Mouse (Mus musculus) midbrain, embryonic 16.5 days (tissue): ENCODE measurements around the gene 1700017B05Rik. TPM values are rescaled to one million over a fixed set of nuclear protein-coding genes. Genes with fewer than 3 reads are reported as not detected.

ENCODE experiments used
- ATAC-seq: fragments of 200-750 bp; cut with Nextera tagmentation; 2 replicates; pipeline ENCODE4 v1.8.0; 2017; ENCODE audit warnings: moderate TSS enrichment
- H3K27ac ChIP-seq: fragments of 300-500 bp; sonication (generic); 2 replicates; pipeline ENCODE4 v1.5.1; 2014; ENCODE audit warnings: mild to moderate bottlenecking, low read length, mixed read lengths
- H3K27me3 ChIP-seq: fragments of 300-500 bp; sonication (generic); 2 replicates; pipeline ENCODE4 v1.6.1; 2014; ENCODE audit warnings: low read depth, low read length, mixed read lengths; ENCODE audit not compliant: control insufficient read depth, insufficient read depth
- H3K36me3 ChIP-seq: fragments of 300-500 bp; sonication (generic); 2 replicates; pipeline ENCODE4 v1.6.1; 2014; ENCODE audit warnings: mild to moderate bottlenecking, low read length, moderate library complexity, mixed read lengths; ENCODE audit not compliant: control insufficient read depth, insufficient read depth
- H3K4me1 ChIP-seq: fragments of 300-500 bp; sonication (generic); 2 replicates; pipeline ENCODE4 v1.6.1; 2014; ENCODE audit warnings: mild to moderate bottlenecking, low read length, mixed read lengths; ENCODE audit not compliant: control insufficient read depth, insufficient read depth
- H3K4me2 ChIP-seq: fragments of 300-500 bp; sonication (generic); 2 replicates; pipeline ENCODE4 v1.6.1; 2014; ENCODE audit warnings: mild to moderate bottlenecking, low read length, mixed read lengths
- H3K4me3 ChIP-seq: fragments of 300-500 bp; sonication (generic); 2 replicates; pipeline ENCODE4 v1.5.1; 2014; ENCODE audit warnings: low read depth, mild to moderate bottlenecking, low read length, moderate library complexity, mixed read lengths
- H3K9ac ChIP-seq: fragments of 300-500 bp; sonication (generic); 2 replicates; pipeline ENCODE4 v1.6.1; 2014; ENCODE audit warnings: low read depth, low read length, mixed read lengths
- H3K9me3 ChIP-seq: fragments of 300-500 bp; sonication (generic); replicated peaks from 2 replicates; pipeline ENCODE4 v1.6.1; 2014; ENCODE audit warnings: mild to moderate bottlenecking, low read length, mixed read lengths; ENCODE audit not compliant: control insufficient read depth, poor library complexity, severe bottlenecking
- WGBS: fragments of 180-500 bp; shearing (Covaris S2); extraction: QIAGEN DNeasy Blood & Tissue Kit; methylation state at CpG from one replicate; pipeline ENCODE4 v1.1.7; 2014; 5-methylcytosine and 5-hydroxymethylcytosine counted together
- polyA plus RNA-seq: library from polyadenylated mRNA; unstranded; fragments of >200 nt; fragmentation: Nextera tagmentation; extraction: Ambion mirVana; gene quantifications from 2 replicates; pipeline ENCODE4 v1.2.1, GENCODE M21; 2015

Gene 1700017B05Rik
- polyA plus RNA-seq, 1 experiment from 2014 or later: 4.2 TPM

DNA sequence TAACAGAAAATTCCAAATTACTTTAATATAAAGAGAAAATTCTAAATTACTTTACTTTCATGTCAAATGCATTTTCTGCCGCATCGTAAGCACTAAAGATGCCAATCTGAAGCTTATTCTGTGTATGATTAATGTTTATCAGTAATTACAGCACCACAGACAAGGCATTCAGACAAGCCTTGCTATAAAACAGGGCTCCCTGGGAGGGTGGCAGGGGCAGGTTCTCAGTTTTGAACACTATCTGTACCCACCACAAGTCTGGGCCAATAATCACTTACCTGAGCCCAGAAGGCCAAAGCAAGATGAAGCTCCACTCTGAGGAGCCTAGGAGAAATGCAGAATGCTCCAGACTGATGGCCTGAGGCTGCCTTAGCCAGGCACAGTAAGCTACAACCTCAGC is 35.5 kb upstream of the 1700017B05Rik start:
- no peaks in the 10 kb centered on the region for H3K36me3 ChIP-seq
- no peak overlapping the region for H3K4me2 ChIP-seq
- H3K9me3 ChIP-seq: no peaks in the 10 kb centered on the region
- WGBS: 94% methylated on average over 2 of the region's 2 CpGs
- H3K4me1 ChIP-seq: no peaks in the 10 kb centered on the region
- no peak overlapping the region for H3K4me3 ChIP-seq
- no peak for ATAC-seq
- no peak overlapping the region for H3K27ac ChIP-seq
- H3K27me3 ChIP-seq: no peaks in the 10 kb centered on the region
- no peak overlapping the region for H3K9ac ChIP-seq

DNA sequence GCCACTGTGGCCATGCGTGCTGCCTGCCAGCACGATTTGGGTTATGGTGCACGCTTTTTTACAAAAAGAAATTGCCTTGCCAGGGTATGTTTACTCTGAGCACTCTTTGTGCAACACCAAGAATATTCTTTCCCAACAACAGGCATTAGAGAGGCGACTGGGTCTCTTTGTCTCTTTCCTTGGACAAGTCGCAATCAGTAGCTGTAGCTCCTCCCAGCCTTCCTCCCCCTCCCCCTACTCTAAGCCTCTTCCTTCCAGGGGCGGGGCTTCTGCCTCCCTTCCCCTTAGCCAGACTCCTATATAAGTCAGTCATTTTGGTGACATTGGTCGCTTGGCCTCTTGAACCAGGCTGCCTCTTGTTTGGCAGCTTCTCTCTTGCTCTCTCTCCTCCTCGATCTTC is 33.9 kb upstream of the 1700017B05Rik start:
- Histone ChIP-seq H3K27me3 (no peaks in the 10 kb centered on the region), H3K9ac (no peak overlapping the region), H3K9me3 (no peaks in the 10 kb centered on the region), H3K27ac (no peak overlapping the region), H3K4me3 (no peak overlapping the region), H3K36me3 (no peaks in the 10 kb centered on the region), H3K4me1 (no peaks in the 10 kb centered on the region), H3K4me2 (no peak overlapping the region)
- no peak for ATAC-seq
- WGBS: 66% methylated on average over 8 of the region's 8 CpGs

DNA sequence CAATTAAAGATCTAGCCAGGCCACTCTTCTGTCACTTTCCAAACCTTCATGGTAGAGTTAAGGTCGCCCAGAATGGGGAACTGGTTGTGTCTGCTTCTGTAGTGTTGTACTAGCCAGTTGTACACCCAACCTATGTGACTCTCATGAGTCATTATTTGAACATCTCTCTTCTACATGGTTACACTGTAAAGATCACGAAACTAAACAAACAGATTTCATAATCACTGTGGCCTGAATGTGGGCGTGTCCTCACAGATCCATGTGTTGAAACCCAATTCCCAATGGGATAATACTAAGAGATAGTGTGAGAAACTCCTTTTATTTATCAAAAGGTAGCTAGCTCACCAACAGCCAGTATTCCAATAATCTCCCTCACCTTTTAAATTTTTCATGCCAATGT is 33.3 kb upstream of the 1700017B05Rik start:
- Histone ChIP-seq H3K9ac (no peak overlapping the region), H3K27me3 (no peaks in the 10 kb centered on the region), H3K4me1 (no peaks in the 10 kb centered on the region), H3K36me3 (no peaks in the 10 kb centered on the region), H3K4me3 (no peak overlapping the region), H3K9me3 (no peaks in the 10 kb centered on the region), H3K27ac (no peak overlapping the region), H3K4me2 (no peak overlapping the region)
- 85% methylated on average over 3 of the region's 3 CpGs for WGBS
- no peak for ATAC-seq

DNA sequence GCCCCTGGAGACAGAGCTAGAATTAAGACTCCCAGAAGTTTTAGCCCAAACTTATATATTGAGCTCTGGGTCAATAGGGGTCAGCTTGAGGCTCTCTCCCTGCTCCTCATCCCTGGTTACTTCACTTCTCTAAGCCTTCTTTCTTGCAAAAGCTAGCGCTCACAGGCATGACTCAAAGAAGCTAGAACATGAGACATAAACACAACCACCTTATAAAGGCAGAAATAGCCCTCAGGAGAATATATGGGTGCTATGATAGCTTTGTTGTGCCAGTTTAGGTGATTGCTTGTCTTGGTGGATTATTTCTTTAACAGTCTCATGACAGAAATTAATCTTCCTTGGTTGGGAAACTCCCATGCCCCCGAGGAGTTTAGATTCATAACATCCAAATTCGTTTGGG is 32.5 kb upstream of the 1700017B05Rik start:
- 78% methylated on average over 3 of the region's 3 CpGs for WGBS
- no peak overlapping the region for H3K27ac ChIP-seq
- no peak overlapping the region for H3K4me3 ChIP-seq
- no peak overlapping the region for H3K9ac ChIP-seq
- no peak overlapping the region for H3K4me2 ChIP-seq
- H3K36me3 ChIP-seq: no peaks in the 10 kb centered on the region
- no peaks in the 10 kb centered on the region for H3K4me1 ChIP-seq
- ATAC-seq: no peak
- no peaks in the 10 kb centered on the region for H3K27me3 ChIP-seq
- H3K9me3 ChIP-seq: no peaks in the 10 kb centered on the region

DNA sequence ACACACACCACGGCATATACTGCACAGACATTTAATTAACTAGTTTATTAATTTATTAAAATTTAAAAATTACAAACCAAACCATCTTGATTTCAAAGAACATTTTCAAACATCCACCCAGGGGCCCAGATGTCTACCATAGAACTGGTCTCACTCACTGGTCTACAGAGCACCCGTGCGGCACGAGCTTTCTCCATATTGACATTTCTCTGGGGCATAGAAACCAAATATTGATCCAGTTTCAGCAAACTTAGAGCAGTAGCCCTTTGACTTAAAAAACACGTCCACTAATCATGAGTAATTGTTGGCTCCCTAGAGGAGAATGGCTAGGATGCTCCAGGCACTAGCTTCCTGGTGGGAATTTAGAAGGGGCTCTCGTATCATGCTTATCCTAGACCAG is 24.8 kb upstream of the 1700017B05Rik start:
- Histone ChIP-seq H3K9me3 (no peaks in the 10 kb centered on the region), H3K4me1 (no peaks in the 10 kb centered on the region), H3K4me3 (no peak overlapping the region), H3K27me3 (no peaks in the 10 kb centered on the region), H3K4me2 (no peak overlapping the region), H3K27ac (no peak overlapping the region), H3K9ac (no peak overlapping the region), H3K36me3 (no peaks in the 10 kb centered on the region)
- no peak for ATAC-seq
- WGBS: 91% methylated on average over 6 of the region's 6 CpGs

DNA sequence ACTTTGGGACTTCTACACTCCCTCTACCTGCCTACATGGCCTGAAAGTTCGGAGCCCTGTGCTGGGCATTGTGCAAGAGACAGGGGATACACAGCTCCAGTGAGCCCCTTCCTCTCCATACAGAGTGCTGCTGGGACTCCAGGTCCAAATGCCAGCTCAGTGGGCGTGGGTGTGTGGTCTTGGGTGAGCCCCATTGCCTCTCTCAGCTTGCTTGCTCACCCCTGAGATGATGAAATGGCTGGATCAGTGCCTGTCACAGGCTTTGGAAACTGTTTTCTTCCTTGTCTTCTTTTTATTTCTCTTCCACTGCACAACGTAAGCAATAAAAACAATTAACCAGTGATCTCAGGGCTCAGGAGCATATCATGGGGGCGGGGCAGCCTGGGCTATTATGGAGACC is 20.9 kb upstream of the 1700017B05Rik start:
- no peak overlapping the region for H3K4me2 ChIP-seq
- H3K4me3 ChIP-seq: no peak overlapping the region
- H3K4me1 ChIP-seq: peaks cover 5% of the 10 kb centered on the region; the same call in 1 of the 2 replicates
- H3K9ac ChIP-seq: no peak overlapping the region
- no peak overlapping the region for H3K27ac ChIP-seq
- no peak for ATAC-seq
- no peaks in the 10 kb centered on the region for H3K9me3 ChIP-seq
- WGBS: 81% methylated on average over 4 of the region's 4 CpGs
- H3K27me3 ChIP-seq: no peaks in the 10 kb centered on the region
- no peaks in the 10 kb centered on the region for H3K36me3 ChIP-seq

DNA sequence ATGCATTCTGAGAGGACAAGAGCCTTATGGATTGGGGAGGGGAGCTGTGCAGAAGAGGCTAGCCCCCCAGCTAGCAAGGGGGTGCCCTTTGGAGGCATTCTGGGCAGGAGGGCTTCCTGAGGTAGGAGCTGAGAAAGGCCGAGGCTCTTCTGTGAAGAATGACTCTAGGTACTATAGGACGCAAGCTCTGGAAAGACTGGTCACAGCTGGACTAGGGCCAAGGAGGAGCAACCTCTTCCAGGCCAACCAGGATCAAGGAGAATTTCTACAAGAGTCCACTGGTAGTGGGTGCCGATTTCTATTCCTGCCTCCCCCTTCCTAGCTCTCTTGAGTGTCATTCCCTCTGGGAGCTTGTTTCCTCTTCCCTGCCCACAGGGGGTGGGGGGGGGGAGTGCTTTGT is 20.3 kb upstream of the 1700017B05Rik start:
- Histone ChIP-seq H3K4me1 (peaks cover 5% of the 10 kb centered on the region; the same call in 1 of the 2 replicates), H3K27ac (no peak overlapping the region), H3K27me3 (no peaks in the 10 kb centered on the region), H3K9me3 (no peaks in the 10 kb centered on the region), H3K4me3 (no peak overlapping the region), H3K9ac (no peak overlapping the region), H3K4me2 (no peak overlapping the region), H3K36me3 (no peaks in the 10 kb centered on the region)
- 72% methylated on average over 3 of the region's 3 CpGs for WGBS
- ATAC-seq: no peak

DNA sequence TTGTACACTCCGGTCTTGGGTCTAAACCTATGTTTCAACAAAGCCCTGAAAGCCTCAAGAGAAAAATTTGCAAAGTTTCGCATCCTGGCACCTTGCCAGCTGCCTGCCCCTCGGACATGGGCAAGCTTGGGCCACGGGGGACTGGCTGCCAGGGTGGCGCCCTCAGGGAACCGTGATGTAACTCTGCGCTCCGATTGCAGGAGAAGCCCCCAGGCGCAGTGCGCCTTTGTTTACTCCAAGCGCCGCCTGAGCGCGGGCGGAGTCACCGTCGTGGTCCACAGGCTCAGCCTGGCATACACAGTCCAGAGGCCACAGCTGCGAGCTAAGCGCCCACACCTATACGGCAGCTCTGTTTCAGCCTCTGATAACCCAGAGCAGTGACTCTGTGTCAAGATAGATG is 19.1 kb upstream of the 1700017B05Rik start:
- Histone ChIP-seq H3K4me2 (peak overlapping the region; percentile 58), H3K9me3 (no peaks in the 10 kb centered on the region), H3K27ac (no peak overlapping the region), H3K4me3 (peak overlapping the region; percentile 20), H3K4me1 (peaks cover 5% of the 10 kb centered on the region; the same call in 1 of the 2 replicates), H3K27me3 (no peaks in the 10 kb centered on the region), H3K9ac (peak overlapping the region; percentile 55), H3K36me3 (no peaks in the 10 kb centered on the region)
- 9% methylated on average over 20 of the region's 20 CpGs for WGBS
- no peak for ATAC-seq

DNA sequence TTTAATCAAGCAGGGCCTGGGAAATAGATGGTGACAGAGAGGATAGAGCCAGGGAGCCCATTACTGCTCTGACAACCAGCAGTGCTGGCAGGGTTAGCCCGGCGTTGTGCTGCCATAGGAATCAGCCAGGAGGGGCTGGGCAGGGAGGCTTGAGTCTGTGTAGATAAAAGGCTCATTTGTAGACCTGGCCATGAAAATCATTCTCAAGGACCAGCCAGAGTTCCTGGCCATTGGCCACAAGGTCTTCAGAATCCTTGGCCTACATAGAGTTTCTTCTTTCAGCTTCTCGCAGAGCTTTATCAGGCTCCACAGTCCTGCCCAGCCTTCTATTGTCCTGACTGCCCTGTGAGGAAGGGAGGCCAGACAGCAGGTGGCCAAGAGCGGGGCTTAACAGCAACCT is 17.0 kb upstream of the 1700017B05Rik start:
- Histone ChIP-seq H3K4me3 (no peak overlapping the region), H3K27me3 (no peaks in the 10 kb centered on the region), H3K9me3 (no peaks in the 10 kb centered on the region), H3K9ac (no peak overlapping the region), H3K27ac (no peak overlapping the region), H3K36me3 (no peaks in the 10 kb centered on the region), H3K4me1 (peaks cover 5% of the 10 kb centered on the region; the same call in 1 of the 2 replicates), H3K4me2 (no peak overlapping the region)
- 58% methylated on average over 4 of the region's 4 CpGs for WGBS
- no peak for ATAC-seq

DNA sequence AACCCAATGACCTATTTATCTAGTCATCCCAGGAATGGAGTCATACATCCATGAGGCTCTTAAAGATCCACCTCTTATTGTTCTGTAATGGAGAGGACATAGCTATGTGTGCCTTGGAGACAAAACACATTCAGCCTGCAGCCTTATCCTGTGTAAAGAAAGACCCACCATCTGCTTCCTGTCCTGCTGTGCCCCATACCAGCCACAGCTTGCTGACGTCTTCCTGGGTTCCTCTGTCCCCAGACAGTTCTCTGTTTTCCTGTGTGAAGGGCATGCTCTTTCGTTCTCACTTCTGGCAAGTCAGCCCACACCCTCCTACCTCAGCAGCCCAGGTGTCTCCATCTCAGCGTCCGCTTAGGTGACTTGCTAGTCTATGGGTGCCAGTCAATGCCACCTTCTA is 15.9 kb upstream of the 1700017B05Rik start:
- no peak for ATAC-seq

More for the DNA sequence above, 15.9 kb upstream of the 1700017B05Rik start:
- no peaks in the 10 kb centered on the region for H3K36me3 ChIP-seq
- WGBS: 70% methylated on average over 4 of the region's 4 CpGs
- no peaks in the 10 kb centered on the region for H3K9me3 ChIP-seq
- peaks cover 5% of the 10 kb centered on the region; the same call in 1 of the 2 replicates for H3K4me1 ChIP-seq
- H3K9ac ChIP-seq: no peak overlapping the region
- no peak overlapping the region for H3K27ac ChIP-seq
- H3K27me3 ChIP-seq: no peaks in the 10 kb centered on the region
- H3K4me2 ChIP-seq: no peak overlapping the region
- H3K4me3 ChIP-seq: no peak overlapping the region
